Mouse (Mus musculus): ENCODE results near the gene Gm3115.
"Not testable (repeated sequence)": the region's sequence is repeated elsewhere in the genome, so short reads cannot be mapped to it uniquely, and the experiment has no call there.

GRCm38 (mm10) chr14:4110426-4110825 is 26.5 kb downstream of the Gm3115 start, which contains the start of gene Gm8108:
- TF ChIP-seq CTCF (IDR thresholded peaks at IDR 0.05; ENCODE audit: extremely low read depth, insufficient read length, insufficient replicate concordance, low read depth, low read length); POLR2A (IDR thresholded peaks at IDR 0.05; ENCODE audit: low read depth, low read length): not testable (repeated sequence)
